Mouse (Mus musculus) testis, adult 2 months (tissue): ENCODE data around the gene Gm37240.

ENCODE experiments used
- CTCF ChIP-seq: fragments of 200-500 bp; IDR thresholded peaks from 2 replicates; pipeline ENCODE4 v1.5.1; 2012; ENCODE audit warnings: low read depth, mild to moderate bottlenecking, inconsistent platforms, low read length, moderate library complexity; ENCODE audit not compliant: control insufficient read depth, insufficient read depth, insufficient replicate concordance
- POLR2A ChIP-seq: fragments of 200-500 bp; IDR thresholded peaks from 2 replicates; pipeline ENCODE4 v1.6.1; 2012; ENCODE audit warnings: low read depth, mild to moderate bottlenecking, inconsistent platforms, low read length, moderate library complexity; ENCODE audit not compliant: control insufficient read depth

DNA sequence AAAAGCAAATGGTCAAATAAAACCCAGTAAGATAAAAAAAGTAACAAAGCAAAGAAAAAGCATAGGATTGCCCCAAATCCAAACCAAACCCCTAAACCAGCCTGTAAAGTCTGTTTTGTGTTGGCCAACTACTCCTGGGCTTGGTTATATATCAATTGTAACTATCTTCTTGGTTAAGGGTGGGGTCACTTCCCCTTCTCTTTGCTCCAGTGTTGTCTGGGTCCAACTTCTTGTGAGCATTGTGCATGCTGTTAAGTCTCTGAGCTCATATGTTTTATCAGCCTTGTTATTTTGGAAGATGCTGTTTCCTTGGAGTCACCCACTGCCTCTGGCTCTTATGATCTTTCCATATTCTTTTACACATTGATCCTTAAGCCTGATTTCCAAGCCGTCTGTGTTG, 1032.9 kb downstream of the Gm37240 start:
- no peak for TF ChIP-seq CTCF
- TF ChIP-seq POLR2A = no peak
